Mouse (Mus musculus): Measurements from ENCODE around the gene Usp48. TPM values are rescaled to one million over a fixed set of nuclear protein-coding genes. Genes with fewer than 3 reads are reported as not detected.

Usp48 gene
- total RNA-seq, 4 experiments from 2014 or later = 120 to 168 (median 151) TPM

DNA sequence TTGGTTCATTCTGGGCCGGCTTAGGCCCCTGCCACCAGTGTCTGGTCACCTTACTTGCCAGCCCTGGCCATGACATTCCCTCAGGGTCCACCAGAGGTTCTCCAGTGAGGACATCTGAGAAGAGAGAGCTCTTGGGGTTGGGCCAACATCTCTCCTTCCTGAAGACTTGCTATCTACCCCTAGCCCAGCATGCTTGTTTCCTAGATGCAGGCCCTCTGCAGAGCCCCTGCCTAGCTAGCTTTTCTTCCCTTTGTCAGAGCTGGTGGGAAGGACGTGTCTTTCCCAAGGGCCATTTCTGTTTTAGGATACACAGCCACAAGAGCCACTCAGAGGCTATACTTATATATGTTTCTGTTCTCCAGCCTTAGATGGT, 67.5 kb downstream of the Usp48 start:
- no peak for DNase-seq (ENCODE audit: low spot score in 2 of 2)

DNA sequence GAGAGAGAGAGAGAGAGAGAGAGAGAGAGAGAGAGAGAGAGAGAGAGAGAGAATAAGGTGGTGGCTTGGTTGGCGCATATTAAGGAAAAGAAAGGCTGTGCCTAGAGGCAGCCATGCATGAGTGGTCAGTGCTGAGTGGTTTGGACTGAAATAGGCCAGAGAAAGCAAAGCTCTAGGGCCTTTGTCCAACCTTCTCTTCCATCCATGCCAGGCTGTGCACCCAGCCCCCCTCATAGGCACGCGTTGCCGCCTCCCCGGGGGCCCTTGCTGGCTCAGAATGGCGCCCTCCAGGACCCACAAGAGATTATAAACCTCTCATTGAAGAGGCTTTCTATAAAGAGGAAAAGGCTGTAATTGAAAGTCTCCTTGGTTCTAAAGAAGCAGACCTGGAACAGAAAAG, 68.0 kb downstream of the Usp48 start:
- no peak for DNase-seq (ENCODE audit: low spot score in 2 of 2)

DNA sequence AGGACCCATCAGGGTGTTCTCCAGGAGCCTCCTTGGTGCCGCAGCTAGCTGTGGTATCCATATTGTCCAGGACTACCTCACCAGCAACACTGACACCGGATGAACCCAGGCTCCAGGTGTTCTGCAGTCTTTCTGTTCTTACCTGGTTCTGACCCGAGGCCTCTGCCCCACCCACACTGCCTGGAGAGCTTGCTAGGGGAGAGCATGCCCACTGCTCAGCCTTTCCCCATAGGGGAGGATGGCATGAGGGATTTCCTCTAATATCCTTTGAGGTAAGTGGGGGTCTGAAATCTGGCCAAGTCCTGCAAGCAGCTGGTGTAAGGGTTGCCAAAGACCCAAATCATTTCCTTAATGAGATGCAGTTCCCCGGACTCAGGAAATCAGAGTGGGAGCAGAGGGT, 69.9 kb downstream of the Usp48 start:
- no peak for DNase-seq (ENCODE audit: low spot score in 2 of 2)

DNA sequence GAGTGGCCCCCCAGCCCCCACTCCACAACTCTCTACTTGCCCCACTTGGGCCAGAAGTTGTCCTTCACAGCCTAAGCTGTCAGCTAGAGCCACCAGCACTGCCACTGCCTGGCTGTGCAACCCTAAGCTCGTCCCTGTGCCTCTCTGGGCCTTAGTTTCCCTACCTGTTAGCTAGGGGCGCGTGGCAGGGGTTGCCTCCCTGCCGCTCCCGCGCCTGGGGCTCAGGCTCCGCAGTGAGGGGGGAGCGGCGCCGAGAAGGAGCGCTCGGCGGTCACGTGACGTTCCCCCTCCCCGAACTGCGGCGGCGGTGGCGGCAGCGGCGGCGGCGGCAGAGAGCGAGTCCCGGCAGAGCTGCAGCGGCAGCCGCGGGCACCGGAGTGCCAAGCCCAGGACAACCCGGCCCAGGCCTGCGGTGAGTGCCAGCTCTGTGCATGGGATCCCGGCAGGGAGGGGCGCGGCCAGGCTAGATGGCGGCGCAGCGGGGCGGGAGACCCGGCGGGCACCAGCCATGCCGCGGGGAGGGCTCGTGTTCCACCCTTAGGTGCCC, 71.0 kb downstream of the Usp48 start, which contains the start of gene Rap1gap:
Gene Rap1gap, plus strand, starts transcription at position 294 of the 547 bp plus-strand sequence.
- DNase-seq (ENCODE audit: low spot score in 2 of 2) = peak in 1 of 2 experiments; percentile 71

DNA sequence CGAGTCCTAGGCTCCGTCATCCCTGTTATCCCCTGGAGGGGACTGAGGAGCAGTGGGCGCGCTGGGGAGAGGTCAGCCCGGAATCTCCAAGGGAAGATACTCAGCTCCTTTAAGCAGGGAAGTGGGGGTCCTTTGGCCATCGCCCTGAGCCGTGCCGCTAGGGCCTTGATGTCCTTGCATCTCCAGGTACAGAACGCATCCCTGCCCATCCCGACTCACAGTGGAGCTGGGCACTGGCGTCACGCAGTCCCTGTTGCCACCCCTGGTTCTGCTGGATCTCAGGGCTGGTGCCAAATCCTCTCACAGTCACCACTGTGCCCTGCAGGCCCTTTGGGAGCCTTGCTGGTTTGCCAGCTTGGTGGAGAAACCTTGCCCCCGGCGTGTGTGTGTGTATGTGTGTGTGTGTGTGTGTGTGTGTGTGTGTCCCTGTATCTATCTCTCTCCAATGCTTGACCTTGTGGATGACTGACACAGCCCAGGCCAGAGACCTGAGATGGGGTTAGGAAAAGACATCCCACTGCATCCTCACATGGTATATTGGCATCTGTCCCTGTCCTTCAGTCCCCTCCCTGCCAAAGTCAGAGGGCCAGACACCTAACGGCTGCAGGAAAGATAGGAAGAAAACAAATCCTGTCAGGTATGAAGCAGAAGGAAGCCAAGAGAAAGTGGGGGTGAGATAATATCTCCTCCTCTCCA, 71.6 kb downstream of the Usp48 start:
- peak in 1 of 2 experiments; percentile 53 for DNase-seq (ENCODE audit: low spot score in 2 of 2)

DNA sequence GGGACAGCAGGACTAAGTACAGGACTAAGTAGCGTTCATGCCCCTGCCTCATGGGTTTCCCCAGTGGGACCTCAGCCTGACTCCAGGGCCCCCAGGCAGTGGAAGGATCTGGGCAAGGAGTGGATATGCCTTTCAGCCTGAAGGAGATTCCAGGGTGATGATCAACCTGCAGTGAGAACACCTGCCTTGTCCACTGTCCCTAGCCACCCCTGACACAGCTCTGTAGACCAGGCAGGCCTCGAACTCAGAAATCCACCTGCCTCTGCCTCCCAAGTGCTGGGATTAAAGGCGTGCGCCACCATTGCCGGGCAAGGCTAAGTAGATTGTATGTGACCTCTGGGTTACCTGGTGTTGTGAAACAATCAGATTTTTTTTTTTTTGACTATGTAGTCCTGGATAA, 72.2 kb downstream of the Usp48 start:
- DNase-seq (ENCODE audit: low spot score in 2 of 2) = no peak

DNA sequence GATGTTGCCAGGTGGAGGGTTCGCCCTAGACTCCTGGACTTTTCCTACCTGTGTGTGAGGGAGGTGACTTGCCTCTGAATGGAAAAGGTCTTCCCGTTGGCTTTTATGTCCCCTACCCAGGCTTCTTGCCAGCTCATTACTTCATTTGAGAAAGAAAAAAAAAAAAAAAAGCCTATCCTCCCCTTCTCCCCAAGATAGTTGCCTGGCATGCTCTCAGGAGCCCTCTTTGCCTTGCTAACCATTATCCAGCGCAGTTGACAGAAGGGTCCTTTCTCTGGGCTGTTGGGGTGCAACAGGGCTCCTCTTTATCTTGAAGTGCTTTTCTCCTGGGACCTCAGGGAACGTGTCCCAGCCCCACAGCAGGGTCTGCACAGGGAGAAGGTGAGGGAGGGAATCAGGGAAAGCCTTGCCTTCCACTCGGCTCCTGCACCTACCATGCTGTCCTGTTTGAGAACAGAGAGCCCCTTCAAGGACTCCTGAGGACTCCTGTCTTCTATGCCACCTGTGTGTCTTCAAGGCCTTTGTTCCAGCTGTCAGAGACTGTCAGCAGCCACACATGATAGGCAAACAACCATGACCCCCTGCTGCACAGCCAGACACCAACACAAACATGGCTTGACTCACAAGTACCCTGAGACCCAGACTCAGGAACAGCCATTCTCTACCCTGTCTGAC, 72.9 kb downstream of the Usp48 start:
- DNase-seq (ENCODE audit: low spot score in 2 of 2) = no peak

DNA sequence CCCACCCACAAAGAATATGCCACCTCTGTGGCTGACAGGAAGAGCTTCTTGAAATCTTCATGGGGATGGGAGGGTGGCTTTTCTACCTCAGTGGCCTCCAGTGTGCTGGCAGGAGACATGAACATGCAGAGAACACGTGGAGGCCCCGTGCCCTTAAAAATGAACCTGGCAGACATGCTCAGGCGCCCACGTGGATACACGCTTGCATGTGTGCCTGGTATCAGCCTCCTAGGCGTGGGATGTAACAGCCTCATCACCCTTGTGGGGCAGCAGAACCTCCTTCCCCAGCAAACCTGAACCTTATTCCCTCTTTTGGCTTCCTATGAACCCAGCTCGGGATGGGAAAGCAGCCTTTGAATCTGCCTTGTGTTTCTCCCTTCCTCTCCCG, 73.4 kb downstream of the Usp48 start:
- DNase-seq (ENCODE audit: low spot score in 2 of 2) = no peak

DNA sequence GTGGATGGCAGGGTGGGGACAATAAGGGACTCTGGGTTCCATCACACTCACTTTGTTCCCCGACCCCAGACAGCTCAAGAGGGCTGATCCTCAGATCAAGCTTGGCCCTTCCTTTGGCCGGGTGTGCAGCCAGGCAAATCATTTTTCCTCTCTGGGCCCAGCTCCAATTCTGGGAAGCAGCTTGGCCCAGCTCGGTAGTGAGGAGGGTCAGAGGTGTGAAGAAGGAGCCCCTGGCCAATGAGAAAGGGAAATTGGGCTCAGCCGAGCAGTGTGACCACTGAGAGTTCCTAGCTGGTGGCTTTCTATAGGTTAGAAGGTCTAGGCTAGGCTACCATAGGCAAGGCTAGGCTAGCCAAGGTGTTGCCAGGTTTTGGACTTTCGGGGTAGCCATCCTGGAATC, 74.2 kb downstream of the Usp48 start:
- no peak for DNase-seq (ENCODE audit: low spot score in 2 of 2)

DNA sequence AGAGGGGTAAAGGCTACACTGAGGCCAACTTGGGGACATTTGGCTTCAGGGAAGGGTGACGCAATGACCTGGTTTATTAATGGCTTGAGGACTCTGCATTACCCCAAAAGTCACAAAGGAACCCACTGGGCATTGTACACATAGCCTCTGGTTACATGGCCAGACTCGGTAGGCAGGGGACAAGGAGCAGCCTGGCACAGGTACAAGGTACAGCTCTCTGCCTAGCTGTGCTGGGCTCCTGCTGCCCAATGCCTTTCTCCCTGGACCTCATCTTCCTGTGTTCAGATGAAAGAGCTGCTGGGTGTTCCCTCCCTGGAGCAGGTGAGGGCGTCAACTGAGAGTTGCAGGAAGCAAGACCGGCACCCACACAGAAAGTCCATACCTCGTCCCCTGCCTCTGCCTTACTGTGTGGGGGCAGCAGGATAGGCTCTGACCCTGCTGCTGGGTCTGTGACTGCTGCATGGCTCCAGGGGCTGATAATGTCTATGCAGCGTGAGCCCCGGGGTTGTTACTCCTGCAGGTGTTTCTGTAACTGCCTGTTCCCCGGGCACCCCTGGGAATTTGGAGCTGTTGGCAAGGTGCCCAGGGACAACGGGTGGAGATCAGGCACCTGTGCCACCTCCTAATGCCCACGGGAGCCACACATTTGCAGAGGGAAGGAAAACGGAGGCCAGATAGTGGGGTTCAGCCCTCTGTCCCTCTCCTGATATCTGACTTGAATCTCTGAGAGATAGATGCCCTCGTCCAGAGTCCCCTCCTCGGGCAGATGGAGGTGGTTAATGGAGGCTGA, 78.4 kb downstream of the Usp48 start:
- no peak for DNase-seq (ENCODE audit: low spot score in 2 of 2)

DNA sequence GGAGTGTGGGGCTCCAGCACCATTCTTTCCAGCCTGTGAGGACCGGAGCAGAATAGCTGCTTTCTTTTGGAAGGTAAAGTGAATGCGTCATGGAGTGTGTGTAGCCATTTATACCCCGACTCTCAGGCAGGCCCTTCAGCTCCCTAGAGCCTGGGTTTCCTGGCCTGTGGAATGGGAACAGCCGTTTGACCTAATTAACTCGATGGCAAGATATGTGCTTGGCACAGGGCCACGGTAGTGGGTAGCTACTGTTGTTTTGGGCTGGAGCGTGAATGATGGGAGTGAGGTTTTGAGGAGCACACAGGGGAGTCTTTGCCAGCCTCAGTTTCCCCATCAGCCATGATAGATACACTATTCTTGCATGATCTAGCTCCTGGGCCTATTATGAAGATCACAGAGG, 82.0 kb downstream of the Usp48 start:
- no peak for DNase-seq (ENCODE audit: low spot score in 2 of 2)

DNA sequence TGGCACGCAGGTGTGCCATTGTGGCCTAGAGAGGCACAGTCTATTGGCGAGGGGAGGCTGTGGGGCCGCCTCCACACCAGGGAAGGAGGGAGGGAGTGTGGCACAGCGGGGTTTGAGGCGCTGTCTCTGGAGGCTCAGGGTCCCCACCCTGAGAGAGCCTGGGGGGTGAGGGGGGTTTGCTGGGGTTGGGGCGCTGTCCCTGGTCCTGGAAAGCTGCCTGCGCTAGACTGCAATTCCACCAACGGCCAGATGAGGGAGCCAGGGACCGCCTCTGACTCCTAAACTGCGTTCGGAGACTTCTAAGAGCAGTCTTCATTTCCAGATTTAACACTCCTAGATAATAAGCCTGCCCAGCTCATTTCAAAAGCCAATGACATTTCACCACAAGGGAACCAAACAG, 82.5 kb downstream of the Usp48 start:
- peak in 1 of 2 experiments; percentile 83 for DNase-seq (ENCODE audit: low spot score in 2 of 2)

DNA sequence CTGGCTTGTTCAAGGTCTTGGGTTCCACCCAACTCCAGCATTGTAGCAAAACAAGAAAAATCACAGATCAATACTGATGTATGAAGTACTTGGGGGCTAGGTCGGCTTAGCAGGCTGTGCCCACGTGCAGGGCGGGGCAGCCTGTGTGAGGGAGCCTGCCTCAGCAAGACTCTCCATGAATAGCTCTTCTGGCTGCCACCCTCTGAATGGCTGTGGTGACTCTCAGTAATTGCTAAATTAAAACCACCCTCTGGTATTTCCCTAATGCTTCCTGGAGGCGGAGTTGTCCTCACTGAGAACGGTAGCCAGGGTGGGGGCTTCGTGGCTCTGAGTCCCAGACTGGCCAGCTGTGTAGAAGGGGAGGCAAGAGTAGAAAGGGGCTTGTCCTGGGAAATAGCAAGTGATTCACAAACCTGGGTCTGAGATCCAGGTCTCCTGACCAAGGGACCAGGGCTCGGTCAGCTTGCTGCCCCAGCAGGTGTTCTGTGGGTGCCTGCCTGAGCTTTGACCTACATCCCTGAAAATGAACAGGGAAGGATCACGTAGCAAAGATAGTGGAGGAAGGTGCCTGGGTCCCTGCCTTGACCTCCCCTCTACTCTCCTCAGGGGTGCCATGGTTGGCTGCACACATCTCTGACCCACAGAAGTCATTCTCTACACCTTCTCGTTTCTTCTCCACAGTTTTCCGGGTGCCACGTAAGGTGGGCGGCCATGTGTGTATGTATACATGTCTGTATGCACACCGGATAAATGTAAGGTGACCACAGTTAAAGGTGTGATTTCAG, 83.3 kb downstream of the Usp48 start:
- no peak for DNase-seq (ENCODE audit: low spot score in 2 of 2)

DNA sequence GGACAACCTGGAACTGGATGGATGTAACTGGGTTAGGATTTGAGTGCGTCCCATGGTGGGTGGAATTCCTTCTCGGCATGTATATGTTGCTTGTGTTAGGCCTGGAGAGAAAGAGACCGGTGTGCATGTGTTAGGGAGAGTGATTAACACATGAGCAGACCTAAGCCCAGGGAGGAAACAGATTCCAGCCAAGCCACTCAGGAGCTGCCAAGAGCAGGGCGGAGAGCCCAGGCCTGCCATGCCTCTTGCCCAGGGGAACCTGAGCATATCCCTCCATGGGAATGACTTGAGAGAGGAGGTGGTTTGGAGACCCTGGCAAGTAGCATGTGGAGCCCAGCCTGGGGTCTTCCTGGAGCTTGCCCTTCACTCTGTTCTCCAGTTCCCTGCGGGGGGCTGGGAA, 84.4 kb downstream of the Usp48 start:
- no peak for DNase-seq (ENCODE audit: low spot score in 2 of 2)

DNA sequence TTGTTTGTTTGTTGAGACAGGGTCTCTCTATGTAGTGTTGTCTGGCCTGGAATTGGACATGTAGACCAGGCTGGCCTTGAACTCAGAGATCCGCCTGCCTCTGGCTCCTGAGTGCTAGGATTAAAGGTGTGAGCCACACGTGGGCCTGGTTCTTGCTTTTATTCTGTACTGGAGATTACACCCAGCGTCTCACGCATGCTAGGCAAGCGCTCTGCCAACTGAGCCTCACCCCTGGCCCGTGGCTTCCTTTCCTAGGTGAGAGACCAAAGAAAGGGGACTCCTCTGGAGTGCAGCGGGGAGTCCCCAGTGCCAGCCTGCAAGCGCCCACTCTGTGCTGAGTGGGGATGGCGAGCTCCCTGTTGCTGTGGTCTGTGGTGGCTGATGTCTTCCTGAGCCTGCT, 85.0 kb downstream of the Usp48 start:
- DNase-seq (ENCODE audit: low spot score in 2 of 2) = no peak

DNA sequence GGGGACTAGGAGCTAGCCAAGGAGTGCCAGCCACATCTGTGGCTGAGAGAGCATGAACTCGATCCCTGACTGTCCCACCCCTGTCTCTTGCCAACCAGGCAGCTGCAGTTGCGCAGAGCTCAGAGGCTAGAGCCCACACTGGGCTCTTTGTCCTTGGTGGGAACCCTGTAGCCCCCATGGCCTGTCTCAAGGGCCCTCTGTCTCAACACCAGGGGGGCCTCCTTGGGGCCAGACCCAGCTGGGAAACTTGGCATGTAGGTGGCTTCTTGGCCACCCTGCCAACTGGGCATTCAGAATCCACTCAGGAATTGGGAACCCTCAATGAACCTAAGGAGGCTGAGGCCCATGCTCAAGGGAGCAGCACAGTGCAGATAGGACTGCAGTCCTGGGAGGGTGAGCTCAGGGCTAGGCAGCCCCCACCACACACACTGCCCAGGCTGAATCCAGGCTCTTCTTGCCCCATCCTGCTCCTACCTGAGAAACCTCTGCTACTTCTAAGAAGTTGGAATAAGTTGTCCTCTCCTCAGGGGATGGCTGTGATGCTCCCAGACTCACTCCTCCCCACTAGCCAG, 86.5 kb downstream of the Usp48 start:
- peak; percentile 53 to 68 for DNase-seq (ENCODE audit: low spot score in 2 of 2)

DNA sequence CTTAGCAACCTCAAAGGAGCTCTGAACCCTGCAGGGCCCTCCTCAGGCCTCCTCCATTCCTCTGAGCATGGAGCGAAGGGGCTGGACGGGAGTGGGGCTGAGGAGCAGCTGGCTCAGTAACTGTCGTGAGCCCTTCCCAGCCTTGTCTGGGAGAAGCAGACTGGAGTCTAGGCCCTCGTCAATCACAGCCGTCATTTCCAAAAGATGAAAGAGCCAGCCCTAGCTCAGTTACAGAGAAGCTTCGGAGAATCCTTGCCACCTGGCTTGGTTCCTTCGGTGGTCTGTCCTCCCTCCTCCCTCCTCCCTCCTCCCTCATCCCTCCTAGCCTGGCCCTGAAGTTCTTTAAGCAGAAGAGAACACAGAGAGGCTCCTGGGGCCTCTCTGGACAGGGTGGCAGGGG, 87.2 kb downstream of the Usp48 start:
- no peak for DNase-seq (ENCODE audit: low spot score in 2 of 2)

DNA sequence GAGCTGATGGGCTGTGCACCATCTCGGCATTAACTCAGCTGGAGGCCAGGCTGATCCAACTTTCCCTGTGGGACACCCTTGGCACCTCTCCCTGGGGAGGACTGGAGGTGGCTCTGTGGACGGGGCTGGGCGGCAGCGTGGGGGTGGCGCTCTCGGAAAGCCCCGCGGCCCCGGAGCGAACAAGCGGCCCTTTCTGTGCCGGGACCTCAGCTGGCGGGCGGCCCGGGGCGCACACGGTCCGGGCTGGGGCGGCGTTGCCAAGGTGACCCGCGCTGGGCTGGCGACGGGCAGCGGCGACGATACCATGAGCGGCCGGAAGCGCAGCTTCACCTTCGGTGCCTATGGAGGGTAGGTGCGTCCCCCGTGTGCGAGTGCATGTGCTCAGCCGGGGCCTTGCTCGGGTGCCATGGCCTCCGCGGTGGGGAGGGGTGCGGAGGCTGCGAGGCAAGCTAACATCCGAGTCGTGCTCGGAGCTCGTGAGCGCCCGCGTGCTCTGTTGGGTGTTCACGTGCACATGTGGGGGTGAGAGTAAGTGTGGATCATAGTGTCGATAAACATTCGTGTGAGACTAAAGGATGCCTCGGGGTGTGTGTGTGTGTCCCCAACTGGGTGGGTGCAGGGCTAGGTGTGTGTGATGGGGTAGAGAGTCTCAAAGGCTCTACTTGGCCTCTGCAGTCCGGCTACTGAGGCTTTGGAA, 88.0 kb downstream of the Usp48 start:
- peak; percentile 76 to 83 for DNase-seq (ENCODE audit: low spot score in 2 of 2)

DNA sequence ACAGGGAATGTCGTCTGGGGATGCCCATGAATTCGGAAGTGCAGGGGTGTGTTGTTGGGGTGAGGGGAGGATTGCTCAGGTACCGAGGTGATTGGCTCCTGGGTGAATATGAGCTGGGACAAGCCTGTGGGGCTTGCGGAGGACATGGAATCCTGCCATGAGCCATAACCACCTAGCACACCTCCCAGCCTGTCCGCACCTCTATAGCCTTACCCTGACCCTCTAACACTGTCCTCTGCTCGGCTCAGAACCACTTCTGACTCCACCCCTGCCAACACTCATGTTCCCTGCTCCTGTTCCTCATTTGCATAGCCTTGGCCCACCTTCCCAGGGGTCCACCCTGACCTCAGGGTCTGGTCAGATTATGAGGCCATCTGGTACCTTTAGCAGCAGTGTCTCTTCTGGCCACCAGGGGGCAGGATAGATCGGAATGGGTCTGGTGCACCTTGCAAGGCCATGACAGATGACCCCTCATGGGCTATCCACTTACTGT, 89.5 kb downstream of the Usp48 start:
- no peak for DNase-seq (ENCODE audit: low spot score in 2 of 2)

DNA sequence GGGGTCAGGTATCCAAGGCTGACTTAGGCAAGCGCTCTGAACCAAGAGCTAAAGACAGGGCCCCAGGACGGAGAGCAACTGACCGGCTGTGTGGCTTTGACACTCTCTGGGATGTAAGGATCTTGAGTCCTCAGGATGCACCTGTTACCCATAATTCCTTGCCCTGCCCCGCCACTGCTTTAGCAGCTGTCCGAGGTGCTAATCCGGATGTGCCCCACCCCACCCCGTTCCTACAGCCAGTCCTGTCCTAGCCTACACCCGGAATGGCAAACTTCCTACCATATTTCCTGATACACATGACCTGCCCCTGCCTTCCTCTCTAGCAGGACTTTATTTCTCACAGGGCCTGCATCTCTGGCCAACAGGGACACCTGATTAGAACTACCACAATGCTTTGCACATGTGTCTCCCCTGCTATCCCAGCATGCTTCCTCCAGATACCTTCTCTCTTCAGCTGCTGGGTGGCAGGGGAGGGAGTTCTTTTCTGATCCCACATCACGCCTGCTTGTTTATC, 91.3 kb downstream of the Usp48 start:
- no peak for DNase-seq (ENCODE audit: low spot score in 2 of 2)
